Mouse (Mus musculus): Measurements from ENCODE around the gene Pitpnm2.
A peak's percentile ranks its signal among the peaks of the same experiment; 100 is the strongest.

Gene Pitpnm2

DNA sequence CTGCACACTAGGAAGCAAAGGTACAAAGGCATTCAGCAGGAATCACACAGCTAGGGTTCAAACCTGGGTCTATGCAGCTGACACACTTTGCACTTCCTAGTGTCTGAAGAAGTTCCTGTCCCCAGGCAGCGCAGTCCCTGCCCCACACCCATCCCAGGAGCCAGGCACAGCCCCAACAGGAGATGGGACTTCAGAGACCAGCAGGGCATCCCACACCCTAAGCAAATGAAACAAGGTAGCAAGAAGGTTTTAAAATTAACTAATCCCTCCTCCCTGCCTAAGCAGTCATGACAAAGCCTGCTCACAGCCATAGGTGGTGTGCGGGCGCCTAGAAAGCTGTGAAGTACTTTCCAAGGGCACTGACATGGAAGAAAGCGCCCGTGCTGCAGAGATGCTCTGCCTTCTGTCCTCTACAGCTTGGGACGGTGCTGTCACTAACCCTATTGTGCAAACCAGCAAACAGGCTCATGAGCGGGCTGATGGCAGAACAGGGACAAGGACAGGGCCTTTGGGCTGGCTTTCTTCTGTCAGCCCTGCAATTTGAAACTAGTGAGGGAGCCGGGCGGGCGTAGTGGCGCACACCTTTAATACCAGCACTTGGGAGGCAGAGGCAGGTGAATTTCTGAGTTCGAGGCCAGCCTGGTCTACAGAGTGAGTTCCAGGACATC is 68.9 kb downstream of the Pitpnm2 start:
- no peak for DNase-seq (ENCODE audit: low spot score)

DNA sequence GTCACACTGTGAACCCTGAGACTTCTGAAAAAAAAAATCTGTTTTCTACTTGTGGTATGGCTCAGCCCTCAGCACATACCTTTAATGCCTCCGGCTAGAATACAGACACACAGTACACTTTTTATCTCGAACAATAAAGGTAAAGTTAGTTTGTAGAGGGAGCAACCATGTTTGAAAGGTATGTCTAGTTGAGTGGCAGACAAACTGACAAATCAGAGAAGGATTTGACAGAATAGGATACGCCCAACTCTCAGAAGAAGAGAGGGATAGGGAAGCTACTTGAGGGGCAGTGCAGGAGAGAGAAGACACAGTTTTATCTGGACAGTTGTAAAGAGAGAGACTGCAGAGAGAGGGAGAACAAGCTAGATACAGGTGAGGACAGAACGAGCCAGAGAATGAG is 70.1 kb downstream of the Pitpnm2 start:
- no peak for DNase-seq (ENCODE audit: low spot score)

DNA sequence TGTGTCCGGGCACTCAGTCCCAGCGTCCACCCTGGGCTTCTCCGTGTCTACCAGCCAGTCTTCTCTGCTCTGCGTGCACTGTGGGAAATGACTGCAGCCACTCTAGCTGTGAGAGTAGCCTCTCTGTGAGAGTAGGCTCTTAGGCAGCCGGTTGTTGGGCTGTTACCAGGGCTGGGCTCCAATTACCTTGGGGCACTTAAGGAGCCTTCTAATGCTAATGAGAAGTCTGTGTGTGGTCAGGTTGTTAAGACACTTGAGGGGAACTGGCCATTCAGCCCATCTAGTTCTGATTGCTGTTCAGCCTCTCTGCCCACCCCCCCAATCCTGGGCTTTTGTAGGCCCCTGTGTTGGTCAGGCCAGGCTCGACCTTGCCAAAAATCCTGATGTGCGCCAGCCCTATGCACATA is 72.8 kb downstream of the Pitpnm2 start:
- DNase-seq (ENCODE audit: low spot score): no peak

GRCm38 (mm10) chr5:124175138-124175537 is 74.4 kb downstream of the Pitpnm2 start:
- no peak for DNase-seq (ENCODE audit: low spot score)

GRCm38 (mm10) chr5:124173012-124173985 is 76.3 kb downstream of the Pitpnm2 start:
- no peak for DNase-seq (ENCODE audit: low spot score)

GRCm38 (mm10) chr5:124172246-124172645 is 77.3 kb downstream of the Pitpnm2 start:
- no peak for DNase-seq (ENCODE audit: low spot score)

DNA sequence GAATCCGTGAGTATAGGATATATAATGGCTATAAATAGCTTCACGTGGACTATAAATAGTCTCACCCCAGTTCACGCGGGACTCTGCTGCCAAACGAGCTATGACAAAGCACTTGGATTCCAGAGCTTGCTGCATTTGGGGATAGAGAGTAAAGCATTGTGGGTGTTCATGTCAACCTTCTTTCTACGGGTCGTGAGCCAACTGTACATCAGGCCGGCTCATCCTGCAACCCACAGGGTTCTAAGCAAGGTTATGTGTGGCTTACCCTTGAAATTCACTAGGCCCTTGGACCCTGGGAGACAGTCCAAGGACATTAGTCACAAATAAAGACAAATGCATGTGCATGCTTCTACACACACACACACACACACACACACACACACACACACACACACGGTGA is 77.8 kb downstream of the Pitpnm2 start:
- DNase-seq (ENCODE audit: low spot score): no peak

GRCm38 (mm10) chr5:124169224-124169621 is 80.3 kb downstream of the Pitpnm2 start:
- no peak for DNase-seq (ENCODE audit: low spot score)

DNA sequence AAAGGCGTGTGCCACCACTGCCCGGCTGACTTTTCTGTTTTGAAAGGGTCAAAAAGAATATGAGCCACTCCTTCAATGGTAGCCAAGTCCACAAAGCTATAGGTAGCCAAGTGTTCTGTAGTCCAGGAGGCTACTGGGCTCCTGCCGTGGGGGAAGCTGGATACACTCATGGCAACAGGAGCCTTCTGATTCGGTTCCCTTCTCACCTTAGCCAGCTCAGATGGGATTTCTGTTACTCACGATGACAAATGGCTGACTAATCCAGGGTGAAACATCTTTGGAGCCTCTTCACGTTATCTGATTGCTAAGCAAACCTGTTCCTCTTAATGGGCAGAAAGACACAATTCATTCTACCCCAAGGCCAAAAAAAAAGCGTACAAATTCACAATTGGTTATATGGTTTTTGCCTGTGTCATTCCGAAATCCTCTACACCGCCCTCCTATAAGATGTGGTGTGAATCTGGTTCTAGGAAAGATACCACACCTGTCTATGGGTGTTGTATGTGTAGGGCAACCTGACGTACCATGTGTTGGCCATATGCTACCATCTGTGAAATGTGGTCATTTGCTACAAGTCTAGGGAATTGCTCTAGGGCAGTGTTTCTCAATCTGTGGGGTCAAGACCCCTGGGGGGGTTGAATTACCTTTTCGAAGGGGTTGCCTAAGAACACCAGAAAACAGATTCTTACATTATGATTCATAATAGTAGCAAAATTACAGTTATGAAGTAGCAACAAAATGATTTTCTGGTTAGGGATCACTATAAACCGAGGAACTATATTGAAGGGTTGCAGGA is 80.9 kb downstream of the Pitpnm2 start:
- DNase-seq (ENCODE audit: low spot score): no peak

DNA sequence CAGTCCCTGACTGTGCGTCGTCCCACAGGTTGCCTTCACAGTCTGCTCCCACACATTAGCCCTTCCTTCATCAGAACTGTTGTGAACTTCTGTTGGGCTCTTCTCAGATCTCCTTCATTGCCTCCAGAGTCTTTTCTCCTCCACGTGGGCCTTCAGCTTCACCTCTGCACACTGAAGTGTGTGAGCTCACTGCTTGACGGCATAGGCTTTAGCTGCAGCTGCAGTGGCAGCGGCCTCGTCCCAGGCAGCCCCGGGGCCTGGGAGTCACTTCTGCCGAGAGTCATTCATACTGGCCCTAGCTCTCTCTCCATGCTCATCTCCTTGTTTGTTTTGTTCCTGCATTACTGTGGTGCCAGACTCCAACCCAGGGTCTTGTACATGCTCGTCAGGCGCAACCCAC is 81.9 kb downstream of the Pitpnm2 start:
- DNase-seq (ENCODE audit: low spot score): no peak

DNA sequence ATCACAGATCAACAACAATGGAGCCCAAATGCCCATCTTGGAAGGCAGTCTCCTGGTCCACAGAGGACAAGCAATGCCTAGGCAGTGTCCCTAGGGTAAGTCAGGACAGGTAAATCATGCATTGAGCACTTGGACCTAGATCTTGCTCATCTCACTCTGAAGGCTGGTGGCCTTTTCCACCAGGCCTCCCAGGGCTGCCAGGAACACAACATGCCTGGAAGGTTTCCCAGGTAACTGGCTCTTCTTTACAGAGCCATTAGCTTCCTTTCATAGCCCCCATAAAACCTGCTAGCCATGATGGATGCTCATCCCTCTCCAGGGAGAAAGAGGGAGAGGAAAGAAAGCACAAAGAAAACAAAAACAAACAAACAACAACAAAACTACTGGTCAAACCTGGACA is 82.8 kb downstream of the Pitpnm2 start:
- no peak for DNase-seq (ENCODE audit: low spot score)

DNA sequence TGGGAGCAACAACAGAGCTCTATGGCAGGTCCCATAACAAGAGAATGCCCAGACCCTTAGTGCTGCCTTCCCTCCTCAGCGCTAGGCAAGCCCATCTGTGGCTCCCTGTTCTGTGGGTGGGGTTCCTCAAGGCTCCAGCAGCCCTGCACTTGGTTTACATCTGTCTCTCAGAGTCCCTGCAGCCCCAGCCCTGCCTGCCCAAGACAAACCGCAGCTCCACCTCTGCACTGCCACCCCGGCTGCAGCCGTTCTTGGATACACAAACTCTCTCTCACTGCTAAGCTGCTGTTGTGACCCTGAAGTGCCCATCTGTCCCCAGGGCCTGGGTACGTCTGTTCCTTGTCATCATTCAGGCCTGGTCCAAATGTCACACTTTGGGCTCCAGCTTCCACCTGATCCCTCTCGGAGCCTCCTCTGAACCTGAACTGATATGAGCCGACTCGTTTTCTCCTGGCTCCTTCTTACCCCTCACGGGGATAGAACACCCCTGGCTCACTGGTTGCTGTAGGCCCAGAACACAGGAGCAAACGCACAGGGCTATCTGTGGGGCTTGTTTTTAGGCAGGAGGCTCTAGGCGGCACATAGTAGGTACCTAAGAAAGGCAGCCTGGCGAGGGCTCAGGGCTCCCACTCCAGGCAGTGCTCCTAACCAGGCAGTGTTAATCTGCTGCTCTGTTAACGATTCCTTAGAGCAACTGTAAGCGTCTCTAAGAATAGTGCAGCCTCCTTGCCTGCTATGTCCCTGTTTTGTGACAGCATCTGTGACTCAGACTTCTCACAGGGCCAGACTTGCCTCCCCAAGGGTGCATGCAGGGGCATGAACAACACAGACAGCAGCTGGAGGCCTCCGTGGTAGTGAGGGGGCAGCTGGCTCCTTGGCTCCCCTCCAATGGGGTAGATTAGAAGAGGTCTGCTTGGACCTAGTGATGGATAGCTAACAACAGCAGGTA is 83.7 kb downstream of the Pitpnm2 start:
- no peak for DNase-seq (ENCODE audit: low spot score)

- no peak for DNase-seq (ENCODE audit: low spot score)
Measured at GRCm38 (mm10) chr5:124163445-124163844, 86.1 kb downstream of the Pitpnm2 start.

DNA sequence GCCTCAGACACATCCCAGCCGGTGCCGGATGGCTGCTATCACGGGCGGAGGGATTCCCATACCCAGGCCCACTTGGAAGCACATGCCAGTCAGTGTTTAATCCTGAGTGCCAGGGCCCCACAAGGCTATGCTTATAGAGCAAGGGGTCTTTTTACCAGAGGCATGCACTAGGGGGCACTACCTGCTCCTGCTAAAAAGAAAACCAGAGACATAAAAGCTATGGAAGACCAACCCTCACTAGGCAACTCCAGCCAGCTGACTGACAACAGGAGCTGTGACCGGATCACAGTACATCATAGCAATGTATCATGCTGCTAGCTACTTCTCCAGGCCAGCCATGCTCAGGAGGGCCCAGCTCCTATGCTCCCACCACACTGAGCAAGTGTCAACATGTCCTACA is 87.0 kb downstream of the Pitpnm2 start:
- DNase-seq (ENCODE audit: low spot score): peak; percentile 35

DNA sequence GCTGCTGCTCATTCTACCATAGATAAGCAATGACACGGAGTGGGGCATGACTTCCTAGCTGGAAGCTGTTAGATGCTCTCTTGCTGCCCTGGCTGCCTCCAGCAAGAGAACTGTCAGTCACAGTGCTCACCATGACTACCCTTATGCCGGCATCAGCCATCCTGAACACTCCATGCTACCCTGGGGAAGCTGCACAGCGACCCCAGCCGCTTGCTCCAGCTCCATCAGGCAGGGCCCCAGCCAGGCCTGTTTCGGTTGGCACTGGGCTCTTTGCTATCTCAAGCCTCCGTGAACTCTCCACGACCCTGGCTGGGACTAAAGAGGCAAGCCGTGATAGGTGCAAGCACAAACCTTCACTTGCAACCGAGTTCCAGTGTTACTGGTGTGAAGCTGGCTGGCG is 87.7 kb downstream of the Pitpnm2 start:
- no peak for DNase-seq (ENCODE audit: low spot score)

GRCm38 (mm10) chr5:124159453-124159852 is 90.1 kb downstream of the Pitpnm2 start:
- DNase-seq (ENCODE audit: low spot score): no peak

DNA sequence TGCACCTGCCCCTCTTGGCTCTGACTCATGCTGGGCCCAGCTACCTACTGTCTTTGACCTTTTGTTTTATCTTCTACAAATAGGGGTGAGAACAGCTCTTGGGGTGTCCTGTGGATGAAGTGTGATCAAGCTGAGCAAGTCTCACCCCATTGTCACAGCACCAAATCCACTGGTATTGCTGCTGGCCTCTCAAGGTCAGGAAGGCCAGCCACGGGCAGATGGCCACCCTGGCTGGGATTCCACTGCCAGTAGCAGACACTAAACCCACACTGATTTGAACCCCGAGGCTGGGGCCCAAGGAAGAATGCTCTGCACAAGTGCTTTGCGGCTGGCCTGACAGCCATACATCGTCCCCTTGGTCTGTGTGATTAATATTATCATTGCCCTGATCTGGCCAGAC is 91.3 kb downstream of the Pitpnm2 start:
- no peak for DNase-seq (ENCODE audit: low spot score)

DNA sequence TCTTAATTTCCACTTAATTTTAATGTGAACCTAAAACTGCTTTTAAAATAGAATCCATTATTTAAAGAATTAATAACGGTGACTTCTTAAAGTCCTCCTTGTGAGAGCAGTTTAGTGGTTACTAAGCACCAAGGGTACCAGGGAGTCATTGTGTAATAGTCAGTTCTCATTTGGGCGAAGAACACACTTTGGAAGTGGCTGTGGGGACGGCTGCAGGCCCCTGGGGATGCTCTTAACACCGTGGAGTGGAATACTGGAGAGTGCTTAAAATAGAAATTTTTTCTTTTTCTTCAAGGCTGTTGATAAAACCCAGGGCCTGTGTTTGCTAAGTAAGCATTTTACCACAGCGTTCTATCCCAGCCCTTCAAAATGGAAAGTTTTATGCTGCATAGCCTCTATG is 93.6 kb downstream of the Pitpnm2 start:
- DNase-seq (ENCODE audit: low spot score): no peak

GRCm38 (mm10) chr5:124152734-124153133 is 96.8 kb downstream of the Pitpnm2 start:
- DNase-seq (ENCODE audit: low spot score): no peak

DNA sequence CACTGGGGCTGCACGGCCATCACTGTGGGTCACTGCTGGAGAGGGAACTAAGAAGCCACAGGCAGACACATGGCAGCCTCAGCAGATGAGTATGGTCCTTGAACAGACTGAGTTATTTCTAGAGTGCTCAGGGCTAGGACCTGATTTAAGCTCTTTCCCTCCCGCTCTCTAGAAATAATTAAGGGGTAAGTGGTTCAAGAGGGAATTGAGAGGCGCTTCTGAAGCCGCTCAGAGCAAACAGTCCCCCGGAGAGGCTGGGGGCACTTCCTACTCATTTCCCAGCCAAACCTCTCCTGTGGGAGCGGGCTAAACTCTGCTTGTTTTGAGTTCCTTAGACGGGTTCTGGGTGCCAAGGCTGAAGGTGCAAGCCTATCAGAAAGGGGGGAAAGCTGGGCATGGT is 98.7 kb downstream of the Pitpnm2 start:
- DNase-seq (ENCODE audit: low spot score): no peak

GRCm38 (mm10) chr5:124149028-124149427 is 100.5 kb downstream of the Pitpnm2 start:
- DNase-seq (ENCODE audit: low spot score): no peak
